Mouse (Mus musculus) effector memory CD4-positive, alpha-beta T cell, adult 7 months (primary cell): ENCODE results near the gene Rbfox2. TPM values are rescaled to one million over a fixed set of nuclear protein-coding genes. Genes with fewer than 3 reads are reported as not detected.

ENCODE experiments used
- polyA plus RNA-seq: library from polyadenylated mRNA; unstranded; fragments of 100-300 nt; shearing (Covaris generic); gene quantifications from one replicate; pipeline ENCODE4 v1.2.1, GENCODE M21; 2017

Rbfox2 gene
- polyA plus RNA-seq: 0.62 TPM

GRCm38 (mm10) chr15:77306547-77307261 is at the start of gene Rbfox2:
Gene Rbfox2 (minus strand): TSS chr15:77307004.

GRCm38 (mm10) chr15:77050570-77050969 is 256.2 kb downstream of the Rbfox2 start, which contains the start of gene Mb:
Gene Mb (minus strand): TSS chr15:77050670.

GRCm38 (mm10) chr15:77044597-77045320 is 262.0 kb downstream of the Rbfox2 start, which contains the start of gene Apol6:
Gene Apol6 (plus strand): TSS chr15:77044729.

Other genes with a start within 250 kb of the Rbfox2 start
- gene Apol7a, start 92.1 kb upstream of the Rbfox2 start, polyA plus RNA-seq: not detected
- 0.90 TPM for gene Apol9a, start 104.1 kb upstream of the Rbfox2 start, polyA plus RNA-seq
- 4.7 TPM for gene Apol7b, start 140.5 kb upstream of the Rbfox2 start, polyA plus RNA-seq
- gene Apol10a, start 170.0 kb upstream of the Rbfox2 start, polyA plus RNA-seq: 0.61 TPM
- gene Apol11a, start 201.3 kb upstream of the Rbfox2 start, polyA plus RNA-seq: 0.22 TPM
- not detected for gene Apol7c, start 226.3 kb upstream of the Rbfox2 start, polyA plus RNA-seq